Mouse (Mus musculus) heart, embryonic 14.5 days (tissue): ENCODE measurements at regions not wholly inside any gene's neighbourhood (a gene's known extent, or its start where the extent isn't known, plus 50 kb on each side); places are given as distances from the start of the nearest gene placed in this dataset.
A peak's percentile ranks its signal among the peaks of the same experiment; 100 is the strongest.

Experiments used
- ATAC-seq: fragments of 200-750 bp; cut with Nextera tagmentation; 2 replicates; pipeline ENCODE4 v1.8.0; 2017; ENCODE audit warnings: low read depth, moderate TSS enrichment; ENCODE audit not compliant: insufficient number of reproducible peaks, insufficient read depth, low FRiP score
- H3K27ac ChIP-seq, 2 experiments: fragments of 200-500 bp in 1 of 2; fragments of 300-500 bp in 1 of 2; sonication (generic) in 1 of 2; replicated peaks in 1 of 2; 2 replicates each; pipeline ENCODE4 v1.5.1; 2012 to 2014; ENCODE audit warnings: low read depth in 2 of 2, low read length in 2 of 2, control low read depth in 1 of 2, mild to moderate bottlenecking in 1 of 2, mixed read lengths in 1 of 2; ENCODE audit not compliant: control insufficient read depth in 1 of 2, insufficient read depth in 1 of 2
- H3K27me3 ChIP-seq: fragments of 300-500 bp; sonication (generic); 2 replicates; pipeline ENCODE4 v1.6.1; 2014; ENCODE audit warnings: mild to moderate bottlenecking, low read length, control low read depth; ENCODE audit not compliant: control insufficient read depth, insufficient read depth
- H3K36me3 ChIP-seq: fragments of 300-500 bp; sonication (generic); 2 replicates; pipeline ENCODE4 v1.6.1; 2014; ENCODE audit warnings: mild to moderate bottlenecking, control low read depth, low read length, mixed read lengths; ENCODE audit not compliant: control insufficient read depth, insufficient read depth
- H3K4me1 ChIP-seq, 2 experiments: fragments of 200-500 bp in 1 of 2; fragments of 300-500 bp in 1 of 2; sonication (generic) in 1 of 2; 2 replicates each; pipeline ENCODE4 v1.6.1; 2012 to 2014; ENCODE audit warnings: low read length in 2 of 2, control low read depth in 1 of 2, mixed read lengths in 1 of 2; ENCODE audit not compliant: control insufficient read depth in 2 of 2, insufficient read depth in 2 of 2
- H3K4me2 ChIP-seq: fragments of 300-500 bp; sonication (generic); 2 replicates; pipeline ENCODE4 v1.6.1; 2014; ENCODE audit warnings: mild to moderate bottlenecking, low read length
- H3K4me3 ChIP-seq, 2 experiments: fragments of 200-500 bp in 1 of 2; fragments of 300-500 bp in 1 of 2; sonication (generic) in 1 of 2; 2 replicates each; pipeline ENCODE4 v1.5.1; 2012 to 2014; ENCODE audit warnings: low read length in 2 of 2, mild to moderate bottlenecking in 2 of 2, control low read depth in 1 of 2, low read depth in 1 of 2, moderate library complexity in 1 of 2; ENCODE audit not compliant: control insufficient read depth in 1 of 2, insufficient read depth in 1 of 2
- H3K9ac ChIP-seq: fragments of 300-500 bp; sonication (generic); 2 replicates; pipeline ENCODE4 v1.6.1; 2014; ENCODE audit warnings: mild to moderate bottlenecking, low read length
- H3K9me3 ChIP-seq: fragments of 300-500 bp; sonication (generic); 2 replicates; pipeline ENCODE4 v1.6.1; 2016; ENCODE audit warnings: low read length, control low read depth; ENCODE audit not compliant: control insufficient read depth
- WGBS: fragments of 180-500 bp; shearing (Covaris S2); extraction: QIAGEN DNeasy Blood & Tissue Kit; methylation state at CpG from one replicate; pipeline ENCODE4 v1.1.7; 2014; 5-methylcytosine and 5-hydroxymethylcytosine counted together

GRCm38 (mm10) chr6:51330069-51330706 is 102.3 kb upstream of the Nfe2l3 start:
- no peaks in the 10 kb centered on the region for H3K27me3 ChIP-seq
- H3K4me2 ChIP-seq = no peak overlapping the region
- no peak overlapping the region for H3K9ac ChIP-seq
- H3K9me3 ChIP-seq = no peaks in the 10 kb centered on the region
- WGBS = 68% methylated on average over 5 of the region's 5 CpGs
- H3K36me3 ChIP-seq = no peaks in the 10 kb centered on the region
- H3K27ac ChIP-seq = peak overlapping the region in 1 of 2 experiments; percentile 77; a peak in 2 of 4 replicates
- no peak overlapping the region for H3K4me3 ChIP-seq
- H3K4me1 ChIP-seq = peaks cover 53 to 63% of the 10 kb centered on the region in 2 experiments
- ATAC-seq = no peak

DNA sequence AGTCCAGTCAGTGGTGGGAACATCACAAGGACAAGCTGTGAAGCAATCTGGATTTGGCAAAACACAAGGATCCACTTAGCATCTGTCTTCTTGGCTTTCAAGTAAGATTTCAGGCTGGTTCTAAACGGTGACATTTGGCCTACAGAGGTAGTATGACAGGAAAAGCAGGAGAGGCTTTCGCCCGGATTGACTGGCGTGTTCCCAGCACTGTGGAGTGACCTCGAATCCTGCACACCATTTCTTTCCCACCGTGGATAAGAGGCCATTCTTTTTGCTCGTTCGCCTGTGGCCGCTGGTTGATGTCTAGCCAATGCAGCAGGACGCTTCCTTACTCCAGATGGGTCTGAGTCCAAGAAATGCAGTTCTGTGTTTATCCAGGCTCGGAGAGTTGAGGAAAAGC is 99.6 kb upstream of the Nfe2l3 start:
- no peak; the same call in 1 of the 2 replicates for ATAC-seq
- H3K36me3 ChIP-seq = no peaks in the 10 kb centered on the region
- peaks cover 52 to 68% of the 10 kb centered on the region in 2 experiments for H3K4me1 ChIP-seq
- H3K9me3 ChIP-seq = no peaks in the 10 kb centered on the region
- 0 out of 2 replicates have a peak overlapping the region, but pooled peaks have one; percentile 17 for H3K4me2 ChIP-seq
- WGBS = 59% methylated on average over 11 of the region's 11 CpGs
- H3K27ac ChIP-seq = peak overlapping the region; percentile 64 to 67
- no peaks in the 10 kb centered on the region for H3K27me3 ChIP-seq
- no peak overlapping the region; the same call in 1 of the 2 replicates for H3K9ac ChIP-seq
- H3K4me3 ChIP-seq = no peak overlapping the region

GRCm38 (mm10) chr6:51333722-51334360 is 98.6 kb upstream of the Nfe2l3 start:
- peaks cover 48 to 63% of the 10 kb centered on the region in 2 experiments for H3K4me1 ChIP-seq
- no peaks in the 10 kb centered on the region for H3K36me3 ChIP-seq
- 26% methylated on average over 7 of the region's 7 CpGs for WGBS
- no peaks in the 10 kb centered on the region for H3K9me3 ChIP-seq
- no peaks in the 10 kb centered on the region for H3K27me3 ChIP-seq
- ATAC-seq = peak; percentile 18; the same call in 1 of the 2 replicates
- 0 out of 2 replicates have a peak overlapping the region, but pooled peaks have one; percentile 6 for H3K4me2 ChIP-seq
- peak overlapping the region; percentile 70 to 77 for H3K27ac ChIP-seq
- 0 out of 2 replicates have a peak overlapping the region, but pooled peaks have one; percentile 4 for H3K9ac ChIP-seq
- H3K4me3 ChIP-seq = no peak overlapping the region

- no peak overlapping the region for H3K4me3 ChIP-seq
- H3K36me3 ChIP-seq = no peaks in the 10 kb centered on the region
- H3K9me3 ChIP-seq = no peaks in the 10 kb centered on the region
- peaks cover 36 to 48% of the 10 kb centered on the region in 2 experiments for H3K4me1 ChIP-seq
- H3K9ac ChIP-seq = no peak overlapping the region
- no peak for ATAC-seq
- H3K4me2 ChIP-seq = no peak overlapping the region
- peak overlapping the region; percentile 43 to 77; a peak in 2 of 4 replicates for H3K27ac ChIP-seq
- WGBS = 63% methylated on average over 5 of the region's 5 CpGs
- no peaks in the 10 kb centered on the region for H3K27me3 ChIP-seq
Observed at GRCm38 (mm10) chr6:51335314-51335713, 97.2 kb upstream of the Nfe2l3 start.

DNA sequence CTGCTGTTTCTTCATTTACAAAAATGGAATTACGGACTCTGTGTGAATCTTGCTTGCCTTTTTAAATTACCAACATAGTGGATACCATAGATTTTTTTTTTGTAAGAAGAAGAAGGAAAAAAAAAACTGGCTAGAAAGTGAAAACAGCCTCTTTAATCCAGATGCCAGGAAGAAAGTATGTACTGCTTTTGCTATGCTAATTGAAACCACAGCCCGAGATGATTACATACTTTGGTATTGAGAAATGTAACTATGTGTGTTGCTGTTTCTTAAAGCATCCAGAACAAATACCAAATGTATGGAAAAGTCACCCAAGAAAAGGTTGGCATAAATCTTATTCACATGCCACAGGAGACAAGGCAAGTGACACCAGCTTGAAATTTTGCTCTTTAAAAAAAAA is 93.2 kb upstream of the Nfe2l3 start:
- Histone ChIP-seq H3K4me2 (no peak overlapping the region), H3K27ac (no peak overlapping the region), H3K9me3 (no peaks in the 10 kb centered on the region), H3K27me3 (no peaks in the 10 kb centered on the region), H3K4me3 (no peak overlapping the region), H3K36me3 (no peaks in the 10 kb centered on the region), H3K9ac (no peak overlapping the region), H3K4me1 (peaks cover 13 to 26% of the 10 kb centered on the region in 2 experiments)
- 84% methylated on average over 2 of the region's 2 CpGs for WGBS
- no peak for ATAC-seq

DNA sequence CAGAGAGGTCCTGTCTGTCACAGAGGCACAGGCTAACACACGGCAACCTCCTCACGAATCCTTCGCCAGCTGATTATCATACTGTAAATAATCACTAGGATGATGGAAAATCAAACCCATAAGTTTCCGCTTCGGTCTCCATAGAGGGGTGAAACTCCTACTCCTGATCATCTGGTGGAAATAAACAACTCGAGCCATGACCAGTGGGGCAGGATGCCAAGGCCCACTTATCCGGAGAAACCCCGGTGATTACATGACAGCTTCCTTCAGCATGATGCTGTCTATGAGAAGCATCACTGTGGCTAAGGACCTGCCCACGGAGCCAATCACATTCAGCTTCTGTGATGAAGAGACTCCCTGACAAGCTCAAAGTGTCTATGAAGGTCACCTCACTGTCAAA is 84.7 kb upstream of the Nfe2l3 start:
- H3K4me3 ChIP-seq = no peak overlapping the region
- 58% methylated on average over 9 of the region's 9 CpGs for WGBS
- H3K27ac ChIP-seq = no peak overlapping the region
- no peaks in the 10 kb centered on the region for H3K27me3 ChIP-seq
- no peak overlapping the region for H3K9ac ChIP-seq
- H3K4me2 ChIP-seq = no peak overlapping the region
- no peaks in the 10 kb centered on the region for H3K9me3 ChIP-seq
- ATAC-seq = no peak
- H3K4me1 ChIP-seq = peaks cover 0 to 4% of the 10 kb centered on the region in 2 experiments; a peak in 1 of 4 replicates
- no peaks in the 10 kb centered on the region for H3K36me3 ChIP-seq

DNA sequence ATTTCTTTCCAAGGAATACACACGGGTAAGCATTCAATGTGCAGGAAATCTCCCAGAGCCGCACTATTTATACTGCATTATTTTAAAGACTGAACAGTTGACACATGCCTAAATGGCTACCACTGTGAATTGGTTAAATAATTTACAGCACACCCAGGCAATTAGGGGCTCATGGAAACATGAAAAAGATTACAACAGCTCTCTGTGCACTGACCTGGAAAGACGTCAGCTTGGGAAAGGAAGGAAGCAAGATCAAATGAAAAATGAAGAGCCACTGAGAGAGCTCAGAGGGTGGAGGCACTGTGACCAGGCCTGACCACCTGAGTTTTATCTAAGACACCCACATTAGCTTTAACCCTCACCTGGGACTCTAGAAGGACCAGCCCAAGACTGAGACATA is 82.7 kb upstream of the Nfe2l3 start:
- H3K4me3 ChIP-seq = no peak overlapping the region
- no peaks in the 10 kb centered on the region for H3K27me3 ChIP-seq
- 76% methylated on average over 3 of the region's 3 CpGs for WGBS
- no peaks in the 10 kb centered on the region for H3K36me3 ChIP-seq
- H3K9me3 ChIP-seq = no peaks in the 10 kb centered on the region
- H3K27ac ChIP-seq = no peak overlapping the region
- H3K9ac ChIP-seq = no peak overlapping the region
- peaks cover 0 to 4% of the 10 kb centered on the region in 2 experiments; a peak in 1 of 4 replicates for H3K4me1 ChIP-seq
- no peak for ATAC-seq
- H3K4me2 ChIP-seq = no peak overlapping the region
